Mouse (Mus musculus): ENCODE results near the gene Gm19345. TPM values are rescaled to one million over a fixed set of nuclear protein-coding genes. Genes with fewer than 3 reads are reported as not detected.

Gene Gm19345
- polyA plus RNA-seq, 1 experiment from 2014 or later, result not detected

DNA sequence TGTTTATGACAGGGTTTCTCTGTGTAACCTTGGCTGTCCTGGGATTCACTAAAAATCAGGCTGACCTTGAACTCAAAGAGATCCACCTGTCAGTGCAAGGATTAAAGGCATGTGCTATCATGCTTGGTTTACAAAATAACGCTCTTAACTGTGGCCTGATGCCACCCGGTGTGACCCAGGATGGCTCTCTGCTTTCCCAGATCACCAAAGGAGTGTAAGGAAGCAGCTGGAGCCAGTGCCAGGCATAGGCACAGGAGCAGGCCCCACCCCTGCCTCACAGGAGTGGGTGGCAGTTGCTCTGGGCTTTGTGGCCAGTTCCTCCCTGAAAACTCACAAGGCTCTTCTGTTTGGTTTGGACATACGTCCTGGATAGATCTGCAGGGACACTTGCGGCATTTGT, 11.4 kb upstream of the Gm19345 start:
- H3K36me3 ChIP-seq, result no peaks in the 10 kb centered on the region
- DNase-seq (ENCODE audit: low spot score), result no peak
- no peak overlapping the region for H3K27ac ChIP-seq
- H3K9me3 ChIP-seq (replicated peaks), result 0 out of 2 replicates have a peak, but pooled peaks cover 2% of the 10 kb centered on the region
- 86% methylated on average over 4 of the region's 4 CpGs for WGBS
- no peak overlapping the region for H3K4me3 ChIP-seq
- H3K4me1 ChIP-seq, result peaks cover 5% of the 10 kb centered on the region; the same call in 1 of the 2 replicates
- H3K27me3 ChIP-seq (ENCODE audit: low read depth, poor library complexity, severe bottlenecking), result peaks cover 27% of the 10 kb centered on the region

DNA sequence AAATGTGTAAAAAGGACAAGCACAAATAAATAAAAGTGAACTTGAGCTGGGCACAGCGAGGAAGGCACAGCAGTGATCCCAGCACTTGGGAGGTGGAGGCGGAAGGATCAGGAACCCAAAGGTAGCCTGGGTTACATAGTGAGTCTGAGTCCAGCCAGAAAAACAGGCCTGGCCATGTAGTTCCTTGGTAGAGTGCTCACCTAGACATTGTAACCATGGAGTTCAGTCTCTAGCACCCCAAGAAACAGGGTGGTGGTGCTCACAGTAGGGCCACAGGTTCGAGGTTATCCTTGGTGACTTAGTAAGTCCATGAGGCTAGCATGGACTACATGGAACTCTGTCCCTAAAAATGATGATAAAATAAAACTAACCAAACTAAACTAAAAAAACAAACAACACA, 10.9 kb upstream of the Gm19345 start:
- WGBS, result 84% methylated on average over 3 of the region's 3 CpGs
- Histone ChIP-seq H3K4me3 (no peak overlapping the region), H3K4me1 (peaks cover 5% of the 10 kb centered on the region; the same call in 1 of the 2 replicates), H3K9me3 (replicated peaks) (0 out of 2 replicates have a peak, but pooled peaks cover 2% of the 10 kb centered on the region), H3K27ac (no peak overlapping the region), H3K36me3 (no peaks in the 10 kb centered on the region), H3K27me3 (ENCODE audit: low read depth, poor library complexity, severe bottlenecking) (peaks cover 29% of the 10 kb centered on the region)
- no peak for DNase-seq (ENCODE audit: low spot score)

DNA sequence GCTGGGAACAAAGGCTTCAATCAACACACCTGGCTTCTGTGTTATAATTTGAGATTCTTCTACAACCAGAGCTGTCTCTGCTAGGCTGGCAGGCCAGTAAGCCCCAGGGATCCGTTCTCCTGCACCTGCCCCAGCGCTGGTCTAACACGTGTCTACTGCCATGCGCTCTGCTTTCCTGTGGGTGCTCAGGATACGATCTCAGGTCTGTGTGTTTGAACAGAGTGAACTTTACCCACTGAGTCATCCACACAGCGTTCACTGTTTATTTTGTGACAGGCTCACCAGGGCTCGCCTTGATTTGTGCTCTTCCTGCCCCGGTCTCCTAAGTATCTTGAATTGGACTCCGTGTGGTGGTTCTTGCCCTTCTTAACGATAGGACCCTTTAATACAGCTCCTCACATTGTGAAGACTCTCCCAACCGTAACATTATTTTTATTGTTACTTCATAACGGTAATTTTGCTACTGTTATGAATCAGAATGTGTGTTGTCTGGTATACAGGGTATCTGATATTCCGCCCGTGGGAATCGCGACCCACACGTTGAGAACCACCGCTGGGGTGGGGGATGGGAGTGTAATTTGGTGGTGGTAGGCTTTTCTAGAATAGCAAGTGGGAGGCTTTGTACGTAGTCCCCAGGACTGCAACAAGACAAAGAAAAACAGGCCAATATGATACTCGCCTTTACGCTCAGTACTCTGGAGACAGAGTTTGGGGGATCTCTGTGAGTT, 10.0 kb upstream of the Gm19345 start:
- 0 out of 2 replicates have a peak, but pooled peaks cover 2% of the 10 kb centered on the region for H3K9me3 ChIP-seq (replicated peaks)
- H3K4me1 ChIP-seq, result peaks cover 5% of the 10 kb centered on the region; the same call in 1 of the 2 replicates
- no peak for DNase-seq (ENCODE audit: low spot score)
- peaks cover 36% of the 10 kb centered on the region for H3K27me3 ChIP-seq (ENCODE audit: low read depth, poor library complexity, severe bottlenecking)
- H3K27ac ChIP-seq, result no peak overlapping the region
- 89% methylated on average over 21 of the region's 21 CpGs for WGBS
- no peaks in the 10 kb centered on the region for H3K36me3 ChIP-seq
- H3K4me3 ChIP-seq, result no peak overlapping the region

DNA sequence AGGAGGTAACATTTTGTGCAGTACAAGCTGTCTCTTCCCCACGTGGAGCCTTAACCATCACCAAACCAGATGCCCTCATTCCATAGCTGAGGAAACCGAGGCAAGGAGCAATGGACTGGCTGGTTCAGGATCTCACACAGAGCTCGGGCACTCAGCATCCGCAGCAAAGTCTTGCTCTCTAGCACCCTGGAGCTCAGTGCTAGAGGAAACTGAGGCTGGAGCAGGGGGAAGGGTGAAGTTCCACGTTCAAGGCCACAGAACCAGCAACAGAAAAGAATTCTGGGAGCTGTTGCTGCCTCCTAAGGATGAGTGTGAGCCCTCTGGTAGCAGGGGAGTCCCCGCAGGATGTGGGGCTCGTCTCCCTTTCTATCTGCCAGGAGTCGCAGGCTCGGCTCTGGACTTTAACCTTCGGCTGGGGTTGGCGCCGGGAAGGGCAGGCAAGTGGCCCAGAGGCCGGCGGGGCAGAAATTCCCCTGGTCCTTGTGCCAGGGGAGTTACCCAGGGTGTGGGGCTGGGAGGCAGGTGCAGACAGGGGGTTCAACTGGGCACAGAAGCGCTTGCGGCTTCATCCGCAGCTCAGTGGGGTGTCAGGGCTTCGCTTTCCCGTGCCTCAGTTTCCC, 8.8 kb upstream of the Gm19345 start:
- no peak overlapping the region for H3K4me3 ChIP-seq
- no peaks in the 10 kb centered on the region for H3K36me3 ChIP-seq
- DNase-seq (ENCODE audit: low spot score), result no peak
- WGBS, result 27% methylated on average over 19 of the region's 19 CpGs
- no peak overlapping the region for H3K27ac ChIP-seq
- H3K9me3 ChIP-seq (replicated peaks), result 0 out of 2 replicates have a peak, but pooled peaks cover 2% of the 10 kb centered on the region
- H3K27me3 ChIP-seq (ENCODE audit: low read depth, poor library complexity, severe bottlenecking), result peaks cover 48% of the 10 kb centered on the region
- H3K4me1 ChIP-seq, result peaks cover 8% of the 10 kb centered on the region

DNA sequence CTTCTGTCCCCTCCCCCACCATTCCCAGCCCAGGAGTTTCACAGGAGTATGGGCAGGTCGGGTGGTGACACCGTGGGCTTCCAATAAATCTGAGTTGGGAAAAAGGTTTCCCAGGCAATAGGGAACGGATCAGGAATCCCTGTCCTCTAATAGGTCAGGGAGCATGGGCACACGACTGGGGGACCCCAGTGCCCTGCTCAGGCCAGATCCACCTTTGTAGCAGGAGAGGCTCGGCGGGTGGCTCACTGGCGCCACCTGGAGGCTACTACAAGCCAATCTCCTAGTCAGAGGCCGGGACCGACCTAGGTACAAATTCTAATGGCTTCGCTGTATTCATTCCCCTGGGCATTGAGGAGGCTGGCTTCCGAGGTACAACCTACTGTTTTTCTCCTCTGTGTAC, 8.2 kb upstream of the Gm19345 start:
- Histone ChIP-seq H3K27me3 (ENCODE audit: low read depth, poor library complexity, severe bottlenecking) (peaks cover 53% of the 10 kb centered on the region), H3K4me3 (no peak overlapping the region), H3K27ac (no peak overlapping the region), H3K36me3 (no peaks in the 10 kb centered on the region), H3K9me3 (replicated peaks) (0 out of 2 replicates have a peak, but pooled peaks cover 2% of the 10 kb centered on the region), H3K4me1 (peaks cover 8% of the 10 kb centered on the region)
- WGBS, result 3% methylated on average over 11 of the region's 11 CpGs
- peak; percentile 87 for DNase-seq (ENCODE audit: low spot score)

DNA sequence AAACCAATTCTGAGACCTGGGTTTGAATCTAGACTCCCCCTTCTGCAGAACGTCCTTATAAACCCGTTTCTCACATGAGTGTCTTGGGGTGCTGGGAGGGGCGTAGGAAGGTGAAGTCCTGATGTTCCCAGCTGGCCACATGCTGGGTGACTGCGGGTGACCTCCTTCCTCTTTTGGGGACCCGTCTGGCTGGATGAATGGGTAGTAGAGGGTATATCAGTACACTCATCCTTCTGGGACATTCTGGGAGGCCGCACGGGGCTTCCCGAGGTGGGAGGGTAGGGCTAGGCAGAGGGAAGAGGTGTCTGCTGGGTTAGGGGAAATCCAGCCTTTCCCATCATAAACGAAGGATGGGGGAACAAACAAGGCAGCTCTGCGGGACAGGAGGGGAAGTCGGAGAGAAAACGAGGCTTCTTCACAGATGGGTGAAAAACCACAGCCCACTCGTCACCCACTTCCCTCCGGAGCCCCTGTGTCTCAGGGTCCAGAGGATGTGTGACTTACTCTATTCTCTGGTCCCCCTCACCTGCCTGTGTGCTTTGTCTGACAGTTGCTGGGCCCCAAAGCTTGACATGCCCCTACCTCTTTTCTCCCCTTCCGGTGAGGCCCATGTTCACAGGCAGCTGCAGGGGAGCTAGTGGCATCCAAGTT, 7.2 kb upstream of the Gm19345 start:
- Histone ChIP-seq H3K27ac (no peak overlapping the region), H3K36me3 (no peaks in the 10 kb centered on the region), H3K4me1 (peaks cover 8% of the 10 kb centered on the region), H3K4me3 (no peak overlapping the region), H3K9me3 (replicated peaks) (0 out of 2 replicates have a peak, but pooled peaks cover 2% of the 10 kb centered on the region), H3K27me3 (ENCODE audit: low read depth, poor library complexity, severe bottlenecking) (peaks cover 58% of the 10 kb centered on the region)
- 62% methylated on average over 15 of the region's 15 CpGs for WGBS
- no peak for DNase-seq (ENCODE audit: low spot score)

DNA sequence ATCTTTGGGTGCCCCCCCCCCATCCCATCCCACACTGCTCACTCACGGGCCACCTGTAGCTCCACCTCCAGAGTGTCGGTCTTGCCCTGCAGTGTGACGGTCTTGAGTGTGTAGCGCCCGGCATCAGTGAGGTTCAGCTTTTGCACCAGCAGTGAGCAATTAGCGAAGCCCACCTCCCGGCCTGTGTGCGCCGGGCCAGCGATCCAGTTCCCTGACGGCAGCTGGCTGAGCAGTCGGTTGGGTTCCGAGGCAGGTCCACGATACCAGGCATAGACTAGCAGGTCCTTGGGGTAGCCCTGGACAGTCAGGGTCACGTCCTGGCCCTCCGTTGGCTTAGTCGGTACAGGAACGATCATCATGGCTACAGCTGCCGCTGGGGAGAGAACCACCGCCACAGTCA, 1.7 kb downstream of the Gm19345 start:
- 90% methylated on average over 20 of the region's 20 CpGs for WGBS

DNA sequence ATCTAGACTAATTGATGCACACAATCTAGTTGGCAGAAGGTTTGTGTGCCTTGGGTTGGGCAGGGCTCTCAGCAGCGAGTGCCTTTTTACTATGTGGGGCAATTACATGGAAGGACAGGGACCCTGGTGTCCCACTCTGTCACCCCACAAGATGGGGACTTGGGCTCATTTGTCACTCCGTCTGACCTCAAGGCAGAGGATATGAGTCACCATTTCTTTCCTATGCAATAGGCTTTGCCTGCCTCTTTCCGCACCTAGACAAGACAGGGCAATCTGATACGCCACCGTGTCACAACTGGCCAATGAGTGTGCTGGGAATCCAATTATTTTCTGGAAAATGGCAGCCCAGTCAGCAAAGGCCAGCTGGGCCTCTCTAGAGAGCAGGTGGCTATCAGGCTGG, 3.9 kb downstream of the Gm19345 start:
- no peak overlapping the region for H3K27ac ChIP-seq
- H3K36me3 ChIP-seq, result no peaks in the 10 kb centered on the region
- H3K4me1 ChIP-seq, result peaks cover 6% of the 10 kb centered on the region
- 86% methylated on average over 5 of the region's 5 CpGs for WGBS
- DNase-seq (ENCODE audit: low spot score), result no peak
- H3K9me3 ChIP-seq (replicated peaks), result no peaks in the 10 kb centered on the region
- peaks cover 31% of the 10 kb centered on the region for H3K27me3 ChIP-seq (ENCODE audit: low read depth, poor library complexity, severe bottlenecking)
- H3K4me3 ChIP-seq, result no peak overlapping the region

More for the DNA sequence above, 1.7 kb downstream of the Gm19345 start:
- H3K36me3 ChIP-seq, result no peaks in the 10 kb centered on the region
- no peaks in the 10 kb centered on the region for H3K9me3 ChIP-seq (replicated peaks)
- H3K27ac ChIP-seq, result no peak overlapping the region
- peaks cover 6% of the 10 kb centered on the region for H3K4me1 ChIP-seq
- DNase-seq (ENCODE audit: low spot score), result no peak
- peaks cover 40% of the 10 kb centered on the region for H3K27me3 ChIP-seq (ENCODE audit: low read depth, poor library complexity, severe bottlenecking)
- H3K4me3 ChIP-seq, result no peak overlapping the region

DNA sequence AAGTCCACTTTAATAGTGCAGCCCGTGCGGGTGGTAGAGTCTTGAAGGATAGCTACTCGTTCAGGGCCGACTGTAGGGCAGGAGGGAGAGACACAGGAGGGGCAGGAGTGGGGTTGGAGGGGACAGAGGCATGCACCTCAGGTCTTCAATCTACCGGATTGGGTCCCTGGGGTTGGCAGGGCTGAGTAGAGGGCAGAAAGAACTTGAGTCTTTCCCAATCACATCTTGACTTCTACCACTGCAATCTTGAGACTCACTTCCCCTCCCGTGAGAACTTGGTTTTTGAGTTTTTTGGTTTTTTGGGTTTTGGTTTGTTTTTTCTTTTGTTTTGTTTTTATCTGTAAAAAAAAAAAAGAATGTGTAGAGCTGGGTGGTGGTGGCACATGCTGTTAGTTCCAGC, 4.5 kb downstream of the Gm19345 start:
- peaks cover 6% of the 10 kb centered on the region for H3K4me1 ChIP-seq
- H3K36me3 ChIP-seq, result no peaks in the 10 kb centered on the region
- no peak for DNase-seq (ENCODE audit: low spot score)
- peaks cover 25% of the 10 kb centered on the region for H3K27me3 ChIP-seq (ENCODE audit: low read depth, poor library complexity, severe bottlenecking)
- 83% methylated on average over 6 of the region's 6 CpGs for WGBS
- H3K9me3 ChIP-seq (replicated peaks), result no peaks in the 10 kb centered on the region
- no peak overlapping the region for H3K27ac ChIP-seq
- no peak overlapping the region for H3K4me3 ChIP-seq

DNA sequence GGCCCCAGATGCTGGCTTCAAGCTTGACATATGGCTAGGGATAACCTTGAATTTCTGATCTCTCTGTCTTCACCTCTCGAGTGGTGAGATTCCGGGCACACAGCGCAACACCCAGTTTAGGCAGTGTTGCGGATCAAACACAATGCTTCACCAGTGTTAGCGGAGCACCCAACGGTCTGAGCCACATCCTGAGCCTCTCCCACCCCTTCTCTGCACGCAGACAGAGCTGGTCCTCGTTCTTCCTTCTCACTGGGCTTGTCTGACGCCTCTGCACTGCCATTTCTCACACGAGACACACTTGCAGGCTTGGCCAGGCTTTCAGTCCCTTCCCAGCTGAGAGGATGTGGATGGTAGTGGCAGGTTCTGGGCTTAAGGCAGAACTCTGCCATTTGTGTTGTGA, 7.9 kb downstream of the Gm19345 start:
- Histone ChIP-seq H3K4me3 (no peak overlapping the region), H3K9me3 (replicated peaks) (no peaks in the 10 kb centered on the region), H3K27me3 (ENCODE audit: low read depth, poor library complexity, severe bottlenecking) (no peaks in the 10 kb centered on the region), H3K4me1 (no peaks in the 10 kb centered on the region), H3K27ac (no peak overlapping the region), H3K36me3 (no peaks in the 10 kb centered on the region)
- 73% methylated on average over 10 of the region's 10 CpGs for WGBS
- no peak for DNase-seq (ENCODE audit: low spot score)

DNA sequence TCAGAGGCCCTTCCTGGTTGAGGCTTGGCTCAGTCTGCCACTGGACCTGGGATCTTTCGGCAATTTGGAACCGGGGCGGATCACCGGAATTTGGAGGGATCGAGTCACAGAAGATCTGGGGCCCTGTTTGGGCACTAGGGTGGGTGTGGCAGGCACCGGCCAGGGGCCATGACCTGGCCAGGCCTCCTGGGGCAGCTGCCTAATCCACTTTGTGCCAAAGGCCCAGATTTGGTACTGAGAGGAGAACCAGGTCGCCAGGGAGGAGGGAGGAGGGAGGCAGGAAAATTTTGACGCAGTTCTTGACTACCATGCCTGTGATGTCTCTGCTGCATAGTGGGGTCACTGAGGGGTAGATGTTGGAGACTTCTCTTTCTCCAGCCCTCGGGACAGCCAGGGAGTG, 9.4 kb downstream of the Gm19345 start, which contains the start of gene Ceacam16:
Ceacam16 (minus strand) TSS at position 101 of the 400 bp plus-strand sequence.
- H3K27me3 ChIP-seq (ENCODE audit: low read depth, poor library complexity, severe bottlenecking), result no peaks in the 10 kb centered on the region
- 85% methylated on average over 9 of the region's 9 CpGs for WGBS

DNA sequence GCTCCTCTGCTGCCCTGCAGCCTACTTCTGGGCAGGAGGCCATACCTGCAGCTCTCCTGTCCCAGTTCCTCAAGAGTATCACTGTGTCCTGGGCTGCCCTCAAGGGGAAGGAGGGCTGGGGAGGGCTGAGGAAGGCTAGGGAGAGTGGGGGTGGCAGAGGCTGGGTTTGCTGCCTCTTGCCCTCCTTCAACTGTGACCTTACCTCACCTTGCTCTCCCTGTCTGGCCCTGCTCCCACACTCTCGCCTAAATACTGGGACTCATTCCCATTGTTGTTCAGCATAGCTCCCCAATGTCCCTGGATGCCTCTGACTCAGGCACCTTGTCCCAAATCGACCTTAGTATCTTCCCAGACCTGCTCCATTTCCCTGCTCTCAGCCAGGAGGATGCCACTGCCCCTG, 12.4 kb downstream of the Gm19345 start:
- H3K4me3 ChIP-seq, result no peak overlapping the region
- WGBS, result 47% methylated on average over 2 of the region's 2 CpGs
- H3K27me3 ChIP-seq (ENCODE audit: low read depth, poor library complexity, severe bottlenecking), result no peaks in the 10 kb centered on the region
- no peaks in the 10 kb centered on the region for H3K36me3 ChIP-seq
- no peak for DNase-seq (ENCODE audit: low spot score)
- H3K4me1 ChIP-seq, result no peaks in the 10 kb centered on the region
- H3K9me3 ChIP-seq (replicated peaks), result no peaks in the 10 kb centered on the region
- H3K27ac ChIP-seq, result no peak overlapping the region

More for the DNA sequence above, 9.4 kb downstream of the Gm19345 start, which contains the start of gene Ceacam16:
- Histone ChIP-seq H3K27ac (no peak within 1 kb of the TSS), H3K4me1 (no peaks in the 10 kb centered on the region), H3K36me3 (no peaks in the 10 kb centered on the region), H3K9me3 (replicated peaks) (no peaks in the 10 kb centered on the region), H3K4me3 (no peak within 1 kb of the TSS)
- DNase-seq (ENCODE audit: low spot score), result no peak

Data from limb, embryonic 10.5 days (tissue).